Mouse (Mus musculus) kidney, adult 9 months (tissue): ENCODE results near the gene Fndc3b.
A peak's percentile ranks its signal among the peaks of the same experiment; 100 is the strongest.

Experiments used
- DNase-seq: peaks from one replicate; pipeline ENCODE4 v3.0.0; 2022

The Fndc3b gene

DNA sequence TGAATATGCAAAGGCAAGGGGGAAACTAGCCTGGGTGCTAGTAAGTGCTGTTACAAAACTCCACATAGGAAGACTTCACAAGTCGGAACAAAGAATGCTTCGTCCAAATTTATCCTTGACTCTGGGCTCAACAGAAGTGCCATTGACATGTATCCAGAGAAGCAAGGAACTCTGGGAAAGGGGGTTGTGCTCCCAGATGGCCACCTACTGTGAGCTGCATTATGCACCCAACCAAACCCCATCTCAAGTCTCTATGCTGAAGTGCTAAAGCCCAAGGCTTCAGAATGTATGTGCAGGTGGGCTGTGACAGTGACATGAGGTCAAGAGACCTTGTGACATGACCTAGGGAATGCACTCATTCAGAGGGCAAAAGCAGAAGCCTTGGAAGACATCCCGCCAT lies 165.5 kb downstream of the Fndc3b start:
- DNase-seq: no peak

DNA sequence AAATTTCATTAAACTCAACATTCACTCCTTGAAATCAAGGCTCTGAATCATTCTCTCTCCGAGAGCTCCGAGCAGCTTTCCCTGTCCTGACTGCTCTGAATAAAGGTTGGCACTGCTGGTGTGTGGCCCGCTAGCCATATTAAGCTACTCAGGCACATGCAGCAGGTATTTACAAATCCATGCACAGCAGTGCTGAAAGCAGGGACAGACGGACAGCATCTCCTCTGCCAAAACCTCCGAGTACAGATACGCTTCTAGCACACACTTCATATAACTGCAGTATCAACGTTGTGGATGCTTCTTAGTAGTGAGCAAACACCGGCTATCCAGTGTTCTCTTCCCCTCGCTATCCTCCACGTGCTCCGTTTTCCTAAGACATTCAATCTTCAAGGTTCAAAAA lies 167.0 kb downstream of the Fndc3b start:
- DNase-seq: no peak

GRCm38 (mm10) chr3:27541841-27542240 lies 169.3 kb downstream of the Fndc3b start:
- DNase-seq: no peak

- DNase-seq: no peak
These were observed 169.9 kb downstream of the Fndc3b start for GRCm38 (mm10) chr3:27541181-27541580.

DNA sequence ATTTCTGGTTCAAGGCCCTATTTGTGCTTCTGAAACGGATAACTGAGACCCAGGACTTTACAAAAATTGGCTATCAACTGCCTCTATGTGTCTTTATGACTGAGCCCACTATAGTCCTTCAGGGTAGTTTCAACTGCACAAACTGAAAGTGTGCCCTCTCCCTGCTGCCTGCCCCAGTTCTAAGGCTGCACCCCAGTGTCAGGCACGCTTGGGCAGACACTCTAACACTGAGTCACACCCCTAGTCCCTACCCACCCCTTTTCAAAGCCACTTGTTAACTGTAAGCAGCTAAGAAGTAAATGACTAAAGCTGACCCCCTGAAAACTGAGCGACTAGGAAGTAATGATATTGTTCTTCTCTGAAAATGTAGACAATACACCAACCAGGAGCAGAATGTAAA lies 176.9 kb downstream of the Fndc3b start:
- no peak for DNase-seq

GRCm38 (mm10) chr3:27533721-27534120 lies 177.4 kb downstream of the Fndc3b start:
- no peak for DNase-seq

GRCm38 (mm10) chr3:27531993-27532392 lies 179.1 kb downstream of the Fndc3b start:
- DNase-seq: no peak

- DNase-seq: no peak
These were observed 180.7 kb downstream of the Fndc3b start for GRCm38 (mm10) chr3:27530370-27530769.

DNA sequence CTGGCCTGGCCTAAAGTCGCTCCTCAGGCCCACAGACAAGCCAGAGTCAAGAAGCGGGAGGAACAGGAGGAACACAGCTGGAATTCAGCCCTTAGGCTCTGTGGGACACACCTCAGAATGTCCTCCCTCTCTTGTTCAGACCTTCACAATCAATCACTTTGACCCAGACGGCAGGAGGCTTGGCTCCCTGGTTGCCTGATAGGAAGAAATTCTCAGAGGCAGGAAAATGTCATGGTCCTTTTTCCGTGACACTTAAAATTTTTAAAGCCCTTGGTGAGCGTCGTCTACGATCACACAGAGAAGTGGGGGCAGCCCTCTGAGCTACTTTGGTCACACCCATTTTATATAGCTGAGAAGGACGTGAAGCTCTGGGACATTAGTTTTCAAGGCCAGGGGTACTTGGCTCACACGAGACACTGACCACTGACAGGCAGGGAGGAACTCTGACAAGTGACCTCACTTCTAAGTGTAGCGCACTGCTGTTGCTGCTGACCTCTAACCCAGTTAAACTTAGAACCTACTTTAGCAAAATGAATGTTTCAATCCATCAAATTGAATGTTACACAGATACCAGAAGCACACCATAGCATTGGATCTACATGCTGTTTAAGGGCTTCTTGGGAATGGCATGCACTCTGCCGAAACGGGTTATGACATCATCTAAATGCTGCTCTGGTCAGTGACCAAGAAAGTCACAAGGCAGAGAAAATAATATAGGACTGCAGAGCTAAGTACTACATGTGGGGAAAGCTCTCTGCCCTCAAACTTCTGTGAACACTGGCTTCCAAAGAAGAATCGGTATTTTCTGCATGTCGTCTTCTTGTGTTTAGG lies 181.7 kb downstream of the Fndc3b start:
- no peak for DNase-seq

GRCm38 (mm10) chr3:27526991-27527390 lies 184.1 kb downstream of the Fndc3b start:
- no peak for DNase-seq

GRCm38 (mm10) chr3:27523176-27523936 lies 187.8 kb downstream of the Fndc3b start:
- no peak for DNase-seq

DNA sequence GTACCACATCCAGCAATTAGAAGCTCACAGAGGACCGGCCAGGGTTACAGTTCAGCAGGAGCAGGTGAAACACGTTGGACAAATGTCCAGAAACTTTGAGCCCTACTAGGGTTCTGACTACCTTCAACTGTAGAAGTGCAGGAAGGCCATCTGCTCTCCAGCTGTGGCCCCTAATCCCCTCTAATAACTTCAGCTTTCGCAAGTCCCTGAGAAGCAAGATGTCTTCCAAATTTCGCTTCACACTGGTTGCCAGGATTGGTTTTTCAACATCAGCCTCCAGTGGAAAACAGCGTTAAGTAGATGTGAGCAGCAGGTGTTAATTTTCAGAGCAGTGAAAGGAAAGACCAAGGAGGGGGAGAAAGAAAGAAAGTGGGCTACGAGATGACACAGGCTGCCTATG lies 190.7 kb downstream of the Fndc3b start:
- DNase-seq: no peak

GRCm38 (mm10) chr3:27519481-27519880 lies 191.6 kb downstream of the Fndc3b start:
- no peak for DNase-seq

- peak; percentile 94 for DNase-seq
These were observed 192.2 kb downstream of the Fndc3b start for GRCm38 (mm10) chr3:27518935-27519334.

GRCm38 (mm10) chr3:27516536-27516935 lies 194.6 kb downstream of the Fndc3b start:
- peak; percentile 27 for DNase-seq

GRCm38 (mm10) chr3:27511765-27512164 lies 199.3 kb downstream of the Fndc3b start:
- DNase-seq: no peak

- DNase-seq: no peak
These were observed 204.2 kb downstream of the Fndc3b start for GRCm38 (mm10) chr3:27506886-27507285.

DNA sequence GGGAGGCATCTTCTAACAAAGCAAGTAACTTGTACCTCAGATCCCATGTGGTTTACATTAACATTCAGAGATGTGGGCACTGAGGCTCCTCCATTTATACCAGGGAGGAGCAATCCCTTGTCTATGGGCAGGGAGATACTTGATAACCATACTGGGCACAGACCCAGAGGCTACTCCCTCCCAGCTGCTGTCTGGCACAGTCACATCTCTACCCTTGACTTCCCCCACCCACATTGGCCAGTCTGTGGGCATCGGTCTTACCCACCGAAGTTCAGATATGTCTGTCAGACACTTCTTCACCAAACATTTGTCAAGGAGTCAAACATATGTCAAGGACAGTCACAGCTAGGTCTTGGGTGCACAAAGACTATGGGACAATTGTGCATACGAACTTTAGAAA lies 205.5 kb downstream of the Fndc3b start:
- no peak for DNase-seq

DNA sequence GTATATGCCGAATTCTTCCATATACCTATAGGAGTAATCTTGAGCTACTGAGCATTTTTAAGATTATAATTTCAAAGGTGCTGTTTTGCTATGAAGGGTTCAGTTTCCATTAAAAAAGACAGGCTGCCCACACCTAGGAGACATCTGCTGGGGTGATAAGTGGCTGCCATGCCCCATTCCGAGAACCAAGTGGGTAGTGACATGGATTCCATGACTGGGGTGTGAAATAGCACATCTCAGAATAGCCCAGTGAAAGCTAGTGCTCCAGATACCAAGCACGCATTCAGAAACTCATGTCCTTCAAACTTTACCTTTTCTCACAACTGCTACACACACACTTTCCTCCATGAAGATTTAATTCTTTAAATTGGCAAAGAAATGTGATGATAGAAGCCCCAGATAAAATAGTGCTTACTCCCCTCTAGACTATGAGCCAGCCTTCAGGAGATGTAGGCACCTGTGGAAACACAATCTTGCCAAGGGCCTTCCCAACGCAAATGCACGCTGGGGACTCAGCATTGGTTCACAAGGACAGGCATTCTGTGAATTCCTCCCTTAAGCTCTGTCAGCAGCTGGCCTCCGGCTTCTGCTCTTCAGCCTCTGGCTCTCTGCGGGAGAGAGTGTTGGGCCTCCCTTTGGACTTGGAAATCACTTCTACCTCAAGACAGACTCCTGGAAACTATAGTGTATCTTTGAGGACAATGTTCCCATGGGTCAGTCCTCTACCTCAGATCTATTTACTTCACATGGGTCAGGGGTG lies 207.6 kb downstream of the Fndc3b start:
- no peak for DNase-seq

DNA sequence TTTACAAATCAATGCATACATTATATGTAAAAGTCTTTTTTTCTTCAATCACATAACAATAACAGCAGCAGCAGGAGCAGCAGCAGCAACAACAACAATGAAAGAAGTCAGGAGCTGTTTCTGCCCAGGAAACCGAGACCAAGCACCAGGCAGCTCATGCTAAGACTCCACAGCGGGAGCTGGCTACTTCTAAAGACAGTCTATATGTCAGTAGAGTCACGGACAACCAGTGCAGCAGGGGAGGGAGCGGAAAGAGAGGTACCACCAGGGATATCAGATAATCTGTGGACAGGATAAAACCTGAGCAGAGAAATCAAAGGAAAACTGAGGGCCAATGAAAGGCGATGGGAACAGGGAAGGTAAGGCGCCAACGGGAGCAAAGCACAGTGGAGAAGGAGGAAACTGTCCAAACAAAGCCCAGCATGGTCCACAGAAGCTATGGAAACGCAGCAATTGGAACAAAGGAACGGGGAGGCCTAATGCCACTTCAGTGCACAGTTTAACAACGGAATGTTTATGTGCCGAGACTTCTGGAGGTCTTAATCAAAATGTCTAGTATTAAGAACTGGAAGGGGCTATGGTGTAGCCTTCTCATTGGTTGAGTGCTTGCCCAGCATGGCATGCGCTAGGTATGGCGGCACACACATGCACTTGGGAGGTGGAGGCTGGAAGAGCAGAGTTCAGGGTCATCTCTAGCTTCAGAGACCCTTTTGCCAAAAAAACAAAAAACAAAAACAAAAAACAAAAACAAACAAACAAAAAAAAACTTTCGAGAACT lies 215.6 kb downstream of the Fndc3b start:
- no peak for DNase-seq

GRCm38 (mm10) chr3:27494698-27495097 lies 216.4 kb downstream of the Fndc3b start:
- no peak for DNase-seq

DNA sequence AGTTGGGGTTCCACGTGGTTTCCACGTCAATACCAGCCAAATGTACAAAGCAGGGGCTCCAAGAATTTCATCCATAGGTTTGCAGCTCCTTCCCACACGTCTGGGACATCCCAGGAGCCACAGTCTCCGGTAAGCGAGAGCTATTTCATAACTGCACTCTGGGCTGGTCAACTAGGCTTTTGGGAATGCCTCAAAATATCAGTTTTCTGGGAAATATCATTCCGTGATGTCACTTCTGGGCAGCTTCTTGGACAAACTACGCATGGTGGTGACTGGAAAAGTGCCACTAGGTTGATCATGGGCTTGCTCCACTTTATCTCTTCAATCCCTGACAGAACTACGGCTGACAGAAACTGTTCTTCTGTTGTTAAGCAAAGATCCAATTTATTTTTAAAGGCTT lies 217.0 kb downstream of the Fndc3b start:
- no peak for DNase-seq

GRCm38 (mm10) chr3:27491821-27492220 lies 219.3 kb downstream of the Fndc3b start:
- DNase-seq: peak; percentile 93
